Mouse (Mus musculus) megakaryocyte, embryonic 14.5 days (primary cell): Measurements from ENCODE around the gene Gm11009. TPM values are rescaled to one million over a fixed set of nuclear protein-coding genes. Genes with fewer than 3 reads are reported as not detected.
"Not testable (repeated sequence)": the region's sequence is repeated elsewhere in the genome, so short reads cannot be mapped to it uniquely, and the experiment has no call there.

ENCODE experiments used
- H3K27me3 ChIP-seq: replicated peaks from 2 replicates; pipeline ENCODE3; 2012; ENCODE audit warnings: inconsistent platforms
- H3K36me3 ChIP-seq: replicated peaks from 2 replicates; pipeline ENCODE3; 2012; ENCODE audit warnings: low read length, inconsistent platforms, mixed read lengths
- H3K4me1 ChIP-seq: 2 replicates; pipeline ENCODE4 v1.6.1; 2012; ENCODE audit warnings: inconsistent platforms
- H3K4me3 ChIP-seq: replicated peaks from 2 replicates; pipeline ENCODE3; 2012; ENCODE audit warnings: moderate library complexity, mild to moderate bottlenecking, inconsistent platforms
- H3K9me3 ChIP-seq: 2 replicates; pipeline ENCODE4 v1.6.1; 2012; ENCODE audit warnings: inconsistent platforms
- polyA plus RNA-seq: library from polyadenylated mRNA; stranded (reverse); fragments of >175 nt; gene quantifications from 2 replicates; pipeline ENCODE4 v1.2.3, GENCODE M21; 2012; ENCODE audit warnings: low replicate concordance; ENCODE audit not compliant: insufficient read depth

The Gm11009 gene
- not detected in 2 replicates for polyA plus RNA-seq

DNA sequence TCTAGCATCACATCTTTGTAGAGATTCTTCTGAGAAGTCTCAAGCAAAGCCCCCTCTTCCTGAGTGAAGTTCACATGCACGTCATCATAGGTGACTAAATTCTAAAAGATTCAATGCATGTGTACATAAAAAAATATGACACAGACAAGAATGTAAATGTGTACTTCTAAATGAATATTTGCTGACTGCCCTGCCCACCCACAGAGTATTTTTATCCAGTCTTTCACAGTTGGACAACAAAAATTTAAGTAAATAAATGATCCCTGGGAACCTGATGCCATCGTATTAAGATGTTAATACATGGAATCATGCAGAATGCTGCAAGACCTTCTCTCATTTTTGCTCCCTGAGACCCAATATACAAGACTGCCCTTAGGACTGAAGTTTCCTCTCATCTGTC, at the start of gene Gm11009:
Gene Gm11009 (minus strand): TSS at position 101 of the 400 bp plus-strand sequence.
- H3K9me3 ChIP-seq, H3K4me3 ChIP-seq, H3K36me3 ChIP-seq, H3K4me1 ChIP-seq, H3K27me3 ChIP-seq: not testable (repeated sequence)

Other genes starting within 250 kb of the Gm11009 start
- gene Gm2004, start 169.7 kb downstream of the Gm11009 start, polyA plus RNA-seq, result not detected in 2 replicates
- 0.10 TPM in 1 of 2 replicates, not detected in the other for gene 2210418O10Rik, start 92.9 kb downstream of the Gm11009 start, polyA plus RNA-seq
- not detected in 2 replicates for gene Gm14435, start 104.1 kb upstream of the Gm11009 start, polyA plus RNA-seq
- not detected in 2 replicates for gene Gm14434, start 167.3 kb upstream of the Gm11009 start, polyA plus RNA-seq
- gene Zfp967, start 201.6 kb upstream of the Gm11009 start, polyA plus RNA-seq, result not detected in 2 replicates